Mouse (Mus musculus): ENCODE results near the gene Arid1b. TPM values are rescaled to one million over a fixed set of nuclear protein-coding genes. Genes with fewer than 3 reads are reported as not detected.

Gene Arid1b
- total RNA-seq, 2 experiments from 2014 or later = 100 to 110 TPM

DNA sequence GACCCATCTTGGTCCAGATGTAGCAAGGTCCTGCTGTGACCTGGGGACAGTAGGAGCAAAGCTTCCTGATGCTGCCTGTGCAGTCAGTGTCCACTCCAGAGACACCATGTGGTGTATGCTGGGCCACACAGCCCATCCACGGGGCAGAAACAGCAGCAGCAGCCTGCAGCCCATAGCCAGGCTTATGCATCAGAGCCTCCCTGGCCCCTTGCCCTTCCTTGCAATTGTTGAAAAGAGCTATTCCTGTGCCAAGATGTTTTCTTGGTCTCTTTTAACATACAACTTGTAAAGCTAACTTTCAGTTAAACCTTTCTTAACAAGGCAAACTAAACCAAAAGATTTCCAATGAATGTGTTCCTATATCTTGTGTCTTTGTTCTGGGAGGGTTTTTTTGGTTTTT, 329.6 kb downstream of the Arid1b start:
- no peak for DNase-seq

DNA sequence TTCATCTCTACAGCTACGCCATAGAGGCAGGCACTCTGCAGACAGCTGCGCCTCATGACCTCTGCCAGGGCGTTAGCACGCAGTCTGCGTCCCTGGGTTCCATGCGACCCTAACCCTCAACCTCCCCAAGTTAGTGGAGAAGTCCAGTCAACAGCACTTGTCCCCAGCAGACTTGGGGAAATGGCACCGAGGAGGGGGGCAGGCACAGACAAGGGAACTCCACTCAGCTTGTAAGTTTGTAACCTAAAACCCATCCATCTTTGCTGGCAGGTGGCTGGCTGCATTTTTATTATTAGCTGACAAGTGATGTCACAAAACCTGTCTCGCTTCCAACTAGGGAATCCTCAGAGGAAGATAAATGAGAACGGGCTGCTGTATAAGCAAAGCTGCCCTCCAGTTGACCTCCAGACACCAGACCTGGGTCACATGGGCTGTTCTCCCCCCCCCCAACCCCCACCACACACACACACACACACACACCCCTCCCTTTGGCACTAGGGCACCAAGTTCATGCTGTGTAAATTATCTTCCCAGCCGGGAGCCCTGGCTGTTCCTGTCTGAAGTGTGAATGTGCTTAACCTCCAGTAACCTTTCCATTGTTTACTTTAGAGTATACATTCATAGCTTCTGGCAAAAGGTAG, 330.2 kb downstream of the Arid1b start:
- DNase-seq = no peak

DNA sequence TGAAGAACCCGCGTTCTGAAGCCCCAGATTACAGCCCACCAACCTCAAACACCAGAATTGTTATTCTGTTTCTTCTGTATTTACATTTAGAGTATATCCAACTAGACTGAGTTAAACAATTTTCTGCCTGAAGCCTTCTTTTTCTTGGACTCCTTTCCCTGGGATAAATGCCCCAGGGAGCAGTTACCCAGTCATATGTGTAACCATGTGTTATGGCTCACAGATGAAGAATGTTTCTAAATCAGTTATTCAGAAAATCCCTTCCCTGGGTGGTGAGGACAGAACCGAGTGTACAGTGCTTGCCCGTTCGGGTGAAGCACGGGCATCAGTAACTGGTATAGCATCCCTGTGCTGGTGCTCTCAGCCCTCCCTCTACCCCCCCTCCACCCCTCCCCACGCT, 332.6 kb downstream of the Arid1b start:
- no peak for DNase-seq

DNA sequence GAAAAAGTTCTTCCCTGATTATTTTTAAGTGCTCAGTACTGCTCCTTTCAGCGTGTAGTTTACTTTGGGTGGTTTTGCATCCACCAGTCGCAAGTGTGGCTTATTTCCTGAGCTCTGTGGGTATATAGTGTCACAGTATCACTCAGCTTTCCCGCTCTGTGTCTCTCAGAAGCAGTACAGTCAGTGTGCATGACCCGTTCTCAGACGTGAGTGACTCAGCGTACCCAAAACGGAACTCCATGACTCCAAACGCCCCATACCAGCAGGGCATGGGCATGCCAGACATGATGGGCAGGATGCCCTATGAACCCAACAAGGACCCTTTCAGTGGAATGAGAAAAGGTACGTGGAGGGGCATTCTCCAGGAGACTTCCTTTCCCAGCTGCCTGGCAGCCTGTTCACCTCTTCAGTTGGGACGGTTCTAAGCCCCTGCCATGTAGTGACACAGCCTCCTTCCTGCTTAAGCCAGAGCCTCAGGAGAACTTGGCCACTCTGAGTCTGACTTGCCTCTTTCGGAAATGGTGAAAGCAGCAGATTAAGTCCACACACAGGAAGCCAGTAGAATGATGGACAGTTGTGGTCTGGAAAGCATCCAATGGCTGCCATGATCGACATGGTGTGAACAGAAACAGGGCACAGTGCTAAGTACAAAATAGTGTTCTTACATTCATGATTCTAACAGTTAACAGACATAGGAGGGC, 333.5 kb downstream of the Arid1b start:
- DNase-seq = no peak

DNA sequence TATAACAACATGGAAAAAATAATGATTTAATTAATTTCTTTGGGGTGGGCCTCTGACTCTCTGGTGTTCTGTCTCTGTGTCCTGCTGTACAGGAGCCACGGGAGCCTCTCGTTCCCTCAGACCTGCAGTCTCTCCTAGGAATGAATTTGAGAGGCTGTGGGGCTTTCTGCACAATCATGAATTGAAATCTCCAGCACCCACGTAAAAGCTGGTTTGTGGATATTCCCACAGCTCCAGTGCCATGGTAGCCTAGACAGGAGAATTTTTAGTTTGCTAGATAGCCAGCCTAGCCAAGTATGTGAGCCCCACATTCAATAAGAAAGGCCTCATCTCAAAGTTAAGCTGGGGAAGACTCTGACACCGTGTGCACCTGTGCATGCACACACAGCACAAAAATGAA, 335.3 kb downstream of the Arid1b start:
- DNase-seq = no peak

DNA sequence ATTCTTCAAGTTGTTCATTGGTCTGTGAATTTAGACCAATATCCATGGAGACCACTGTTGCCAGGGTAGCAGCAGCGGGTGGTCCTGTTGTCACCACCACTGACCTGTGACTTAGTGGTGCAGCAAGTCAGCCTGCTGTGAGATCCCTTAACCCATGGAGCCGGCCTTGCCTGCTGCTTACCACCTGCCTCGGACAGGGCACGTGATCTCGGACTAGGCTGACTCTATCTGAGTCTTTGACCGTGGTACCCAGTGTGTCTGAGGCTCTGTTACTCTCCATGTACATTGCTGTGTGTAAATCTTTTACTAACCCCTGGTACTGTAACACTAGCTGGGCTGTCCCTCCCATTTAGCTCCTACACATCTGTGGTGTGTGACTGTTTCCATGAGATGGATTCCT, 335.9 kb downstream of the Arid1b start:
- no peak for DNase-seq

DNA sequence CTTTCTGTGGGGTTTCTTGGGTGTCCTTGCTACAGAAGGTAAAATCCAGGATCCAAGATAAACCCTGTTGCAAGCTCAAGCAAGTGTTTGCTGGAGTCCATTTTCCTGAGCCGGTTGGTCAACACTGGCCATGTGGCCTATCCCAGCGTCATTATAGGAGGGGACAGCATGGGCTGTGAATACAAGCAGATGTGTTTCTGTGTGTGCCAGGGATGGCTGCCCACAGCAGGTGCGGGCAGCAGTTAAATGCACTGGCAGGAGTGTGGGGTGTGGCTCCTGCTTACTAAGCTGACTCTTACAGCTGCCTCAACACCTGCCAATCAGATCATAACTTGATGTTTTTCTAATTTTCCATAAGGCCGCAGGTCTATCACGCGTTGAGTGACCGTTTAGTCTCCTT, 336.5 kb downstream of the Arid1b start:
- DNase-seq = no peak

DNA sequence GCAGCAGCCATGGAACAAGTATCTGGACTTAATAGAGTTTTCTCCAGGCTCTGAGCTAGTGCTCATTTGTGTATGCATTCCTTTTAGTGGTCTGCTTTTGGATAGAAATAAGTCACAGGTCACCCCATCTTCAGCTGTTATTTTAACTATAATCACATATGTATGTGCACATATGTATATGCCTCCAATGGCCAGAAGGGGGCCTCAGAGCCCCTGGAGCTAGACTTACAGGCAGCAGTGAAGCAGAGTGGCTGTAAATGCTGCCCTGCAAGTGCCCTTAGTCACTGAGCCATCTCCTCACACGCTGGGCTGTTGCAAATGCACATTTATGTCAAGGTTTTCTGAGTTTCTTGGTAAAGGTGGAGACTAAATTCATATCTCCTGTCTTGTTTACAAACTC, 337.3 kb downstream of the Arid1b start:
- no peak for DNase-seq

DNA sequence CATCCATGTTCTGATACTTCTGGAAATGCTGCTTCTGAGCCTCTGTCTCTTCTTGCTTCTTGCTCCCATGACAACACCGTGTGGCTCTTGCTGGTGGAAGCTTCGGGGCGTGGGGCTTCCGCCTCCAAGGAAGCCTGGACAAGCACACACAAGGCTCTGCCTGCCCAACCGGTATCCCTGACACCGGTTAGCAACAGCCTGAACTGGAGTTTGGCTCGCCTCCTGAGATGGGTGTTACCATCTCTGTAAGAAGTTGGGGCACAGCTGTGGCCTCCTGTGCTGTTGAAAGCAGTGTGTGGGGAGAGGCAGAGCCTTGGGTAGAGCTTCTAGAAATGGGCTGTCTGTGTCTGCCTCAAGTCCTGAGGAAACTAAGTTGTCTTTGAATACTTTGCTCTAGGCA, 340.4 kb downstream of the Arid1b start:
- DNase-seq = no peak

DNA sequence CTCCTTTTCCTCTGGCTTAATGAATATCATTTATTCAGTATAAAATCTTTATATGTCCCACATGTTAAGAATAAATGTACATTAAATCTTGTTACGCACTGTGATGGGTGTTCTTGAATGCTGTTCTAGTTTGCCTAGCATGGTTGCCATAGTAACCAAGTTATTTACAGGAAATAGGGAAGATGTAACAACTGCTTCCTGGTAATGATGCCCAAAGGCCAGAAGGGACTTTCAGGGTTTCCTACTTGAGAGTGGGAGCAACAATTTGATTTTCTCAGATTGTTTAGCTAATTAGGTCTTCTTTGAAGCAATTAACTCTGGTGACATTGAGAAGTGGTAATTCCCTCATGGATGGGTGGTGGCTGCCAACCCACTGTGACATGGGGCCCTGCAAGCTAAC, 350.3 kb downstream of the Arid1b start:
- no peak for DNase-seq

DNA sequence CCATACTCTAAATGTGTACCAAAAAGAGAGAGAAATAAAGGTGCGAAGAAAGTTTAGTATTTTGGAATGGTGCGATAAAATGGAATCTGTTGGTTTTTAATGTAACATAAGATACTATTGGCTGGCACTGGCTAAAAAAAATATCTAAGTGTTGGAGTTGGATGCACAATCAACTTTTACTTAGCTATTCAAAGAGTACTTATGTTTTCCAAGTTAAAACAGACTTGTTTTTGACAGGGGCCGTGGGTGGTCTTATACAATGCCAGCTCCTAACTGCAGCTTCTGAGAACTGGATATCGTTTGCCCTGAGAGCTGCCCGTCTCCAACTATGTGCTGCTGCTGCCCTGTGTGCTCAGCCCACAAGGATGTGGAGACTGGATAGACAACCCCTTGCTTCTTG, 351.7 kb downstream of the Arid1b start:
- DNase-seq = no peak

DNA sequence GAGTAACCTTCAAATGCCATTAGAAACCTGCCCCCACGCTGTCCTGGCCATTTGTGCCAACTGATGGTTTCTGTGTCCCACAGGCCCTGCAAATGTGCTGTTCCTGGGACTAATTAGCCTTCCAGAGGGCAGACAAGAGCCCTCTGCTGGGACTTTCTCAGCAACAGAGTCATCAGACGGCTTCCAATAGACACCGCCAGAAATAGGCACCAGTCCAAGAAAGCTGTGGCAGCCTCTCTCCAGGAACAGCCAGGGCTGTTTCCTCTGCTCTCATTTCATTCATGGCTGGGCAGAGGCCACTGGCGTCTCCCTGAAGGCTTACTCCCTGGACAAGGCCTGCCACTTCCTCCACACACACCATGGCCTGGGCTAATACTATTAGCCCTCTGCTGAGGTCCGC, 358.8 kb downstream of the Arid1b start:
- DNase-seq = peak; percentile 47 to 51

DNA sequence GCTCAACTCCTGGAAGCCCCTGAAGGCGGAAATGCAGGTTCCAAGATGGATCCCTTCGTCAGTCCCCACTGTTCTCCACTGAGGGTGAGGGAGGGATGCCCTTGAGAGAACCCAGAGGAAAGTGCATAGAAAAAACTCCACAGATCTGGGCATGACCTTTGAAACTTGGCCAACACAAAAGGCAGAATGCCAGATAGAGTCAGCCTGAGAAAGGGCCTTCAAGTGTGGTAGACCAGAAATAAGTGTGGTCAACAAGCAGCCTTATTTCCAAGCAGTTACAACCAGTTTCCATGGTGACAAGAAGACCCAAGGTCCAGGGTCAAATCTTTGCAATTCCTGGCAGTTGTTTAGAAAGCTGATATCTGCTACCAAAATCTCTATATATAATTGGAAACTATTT, 366.6 kb downstream of the Arid1b start:
- no peak for DNase-seq

DNA sequence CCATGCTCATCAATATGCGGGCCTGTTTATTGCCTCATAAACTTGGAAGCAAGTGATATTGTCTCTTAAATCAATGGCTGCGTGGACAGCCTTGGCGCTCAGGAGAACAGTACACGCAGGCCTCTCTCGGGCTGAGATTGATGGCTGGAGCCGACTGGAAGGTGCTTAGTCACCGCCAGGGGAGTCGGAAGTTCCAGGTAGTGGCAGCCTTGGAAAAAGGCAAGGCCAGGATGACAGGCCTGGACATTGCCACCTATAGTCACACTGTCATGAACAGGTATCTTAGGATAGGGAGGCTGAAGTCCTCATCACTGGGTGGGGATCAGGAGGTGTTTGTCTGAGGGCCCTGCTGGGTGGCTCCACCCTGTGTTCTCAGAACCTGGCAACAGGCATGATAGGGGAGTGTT, 371.9 kb downstream of the Arid1b start:
- no peak for DNase-seq

DNA sequence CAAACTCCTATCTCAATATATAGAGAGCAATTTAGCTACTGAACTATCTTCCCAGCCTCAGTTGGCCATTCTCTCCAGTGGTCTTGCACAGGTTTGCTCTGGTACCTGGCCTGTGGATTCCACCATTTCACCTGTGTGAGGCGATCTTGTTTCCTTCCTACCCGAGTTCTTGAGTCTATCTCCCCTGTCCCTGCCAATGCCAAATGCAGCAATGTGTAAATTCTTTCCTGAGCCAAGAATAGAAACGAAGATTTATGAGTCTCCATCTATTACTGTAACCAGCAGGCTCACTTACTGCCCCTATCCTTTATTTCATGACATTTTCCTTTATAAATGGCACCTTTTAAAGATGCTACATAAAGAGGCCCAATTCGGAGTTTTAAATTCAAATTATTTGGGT, 376.9 kb downstream of the Arid1b start:
- no peak for DNase-seq

DNA sequence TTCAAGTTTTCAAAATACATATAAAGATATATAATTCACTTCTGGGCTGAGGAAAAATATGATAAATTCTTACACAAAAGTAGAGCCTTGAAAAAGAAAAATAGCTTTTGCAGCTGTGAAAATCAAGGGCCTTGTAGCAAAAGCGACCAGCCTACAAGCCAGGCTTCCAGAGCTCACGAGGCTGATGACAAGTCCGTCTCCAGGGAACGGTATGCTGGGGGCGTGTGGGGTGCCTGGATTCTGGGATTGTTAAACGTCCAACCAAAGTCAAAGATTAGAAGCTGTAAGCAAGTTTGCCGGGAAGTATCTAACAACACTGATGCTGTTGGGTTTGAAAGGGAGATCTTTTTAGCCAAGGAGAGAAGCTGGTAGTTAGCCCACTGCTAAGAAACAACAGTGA, 377.4 kb downstream of the Arid1b start:
- DNase-seq = no peak

DNA sequence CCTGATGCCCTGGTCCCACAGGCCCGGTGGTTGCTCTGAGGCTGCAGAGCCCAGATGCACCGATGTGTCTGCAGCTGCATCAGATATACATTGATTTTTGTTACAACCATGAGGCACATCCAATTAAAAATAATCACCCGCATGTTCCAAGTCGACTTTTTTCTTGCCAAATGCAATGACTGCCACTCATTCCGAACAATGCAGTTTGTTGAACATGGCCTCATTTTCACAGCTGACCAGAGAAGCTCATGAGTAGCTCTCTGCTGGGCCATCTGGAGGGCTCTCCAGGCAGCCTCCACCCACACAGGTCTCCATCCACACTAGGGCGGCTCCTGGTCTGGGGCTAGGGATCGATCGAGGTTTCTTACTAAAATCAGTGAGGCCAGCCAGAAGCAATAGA, 378.8 kb downstream of the Arid1b start:
- no peak for DNase-seq

DNA sequence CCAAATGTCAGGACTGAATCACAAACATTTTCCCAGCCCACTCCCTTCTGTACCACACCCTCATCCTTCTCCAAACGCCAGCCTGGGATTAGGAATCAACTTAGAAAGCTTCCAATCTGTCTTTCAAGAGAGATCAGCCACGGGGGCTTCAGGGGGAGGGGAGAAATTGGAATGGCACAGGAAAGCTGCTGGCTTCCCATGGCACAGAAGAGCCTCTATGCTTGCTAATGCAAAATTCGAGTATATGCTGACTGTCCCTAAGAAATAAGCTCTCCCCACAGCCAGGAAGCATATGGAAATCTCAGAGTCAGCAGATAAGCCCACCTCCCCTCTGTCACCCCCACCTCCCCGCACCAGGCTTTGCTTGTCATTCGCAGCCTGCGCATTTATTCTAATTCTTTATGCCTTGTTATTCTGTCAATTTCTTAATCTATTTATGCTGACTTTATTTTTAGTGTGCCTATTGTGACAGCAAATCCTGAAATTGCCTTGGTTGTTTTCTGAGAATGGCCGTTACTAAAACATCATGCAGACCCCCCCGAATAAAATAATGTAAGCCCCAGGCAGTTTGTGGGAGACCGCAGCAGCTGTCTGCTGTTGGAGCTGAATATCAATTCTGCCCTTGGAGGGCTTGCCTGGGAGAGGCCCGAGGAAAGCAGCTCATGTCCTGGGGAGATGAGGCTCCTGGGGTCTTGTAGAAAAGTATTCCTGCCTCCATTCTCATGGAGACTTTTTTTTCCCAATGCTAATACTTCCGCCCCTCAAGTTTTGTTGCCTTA, 383.2 kb downstream of the Arid1b start:
- peak; percentile 40 to 41 for DNase-seq

DNA sequence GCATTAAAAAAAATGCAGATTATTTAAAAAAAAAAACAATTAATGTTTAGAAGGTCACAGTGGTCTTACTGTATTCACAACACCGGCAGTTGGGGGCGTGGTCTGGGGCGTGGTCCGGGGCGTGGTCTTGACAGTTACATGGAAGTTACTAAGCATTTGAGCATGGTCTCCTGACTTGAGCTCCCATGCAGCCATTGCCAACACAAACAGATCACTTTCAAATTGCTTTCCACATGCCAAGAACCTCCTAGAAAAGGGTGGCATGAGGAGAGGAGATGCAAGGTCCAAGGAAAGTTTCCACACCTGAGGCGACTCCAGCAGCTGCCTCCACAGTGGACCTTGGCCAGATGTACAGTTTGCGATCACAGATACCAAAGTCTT, 383.8 kb downstream of the Arid1b start:
- DNase-seq = no peak

DNA sequence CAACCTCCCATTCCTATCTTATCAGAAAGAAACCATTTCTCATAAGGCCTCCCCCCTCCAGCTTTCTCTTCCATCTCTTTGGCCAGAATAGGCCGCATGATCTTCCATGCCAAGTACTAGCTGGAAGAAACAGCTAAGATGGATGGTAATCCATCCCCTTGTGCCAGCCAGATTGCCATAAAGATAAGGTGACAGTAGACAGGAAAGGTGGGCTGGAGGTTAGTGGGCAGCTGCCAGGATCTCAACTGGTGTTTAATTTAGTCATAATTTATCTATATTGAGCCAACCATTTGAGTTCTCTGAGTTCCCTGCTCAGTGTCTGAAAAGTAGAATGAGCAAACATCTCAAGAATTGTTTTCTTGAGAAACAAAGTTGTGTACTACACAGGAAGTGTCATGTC, 391.6 kb downstream of the Arid1b start:
- no peak for DNase-seq

DNA sequence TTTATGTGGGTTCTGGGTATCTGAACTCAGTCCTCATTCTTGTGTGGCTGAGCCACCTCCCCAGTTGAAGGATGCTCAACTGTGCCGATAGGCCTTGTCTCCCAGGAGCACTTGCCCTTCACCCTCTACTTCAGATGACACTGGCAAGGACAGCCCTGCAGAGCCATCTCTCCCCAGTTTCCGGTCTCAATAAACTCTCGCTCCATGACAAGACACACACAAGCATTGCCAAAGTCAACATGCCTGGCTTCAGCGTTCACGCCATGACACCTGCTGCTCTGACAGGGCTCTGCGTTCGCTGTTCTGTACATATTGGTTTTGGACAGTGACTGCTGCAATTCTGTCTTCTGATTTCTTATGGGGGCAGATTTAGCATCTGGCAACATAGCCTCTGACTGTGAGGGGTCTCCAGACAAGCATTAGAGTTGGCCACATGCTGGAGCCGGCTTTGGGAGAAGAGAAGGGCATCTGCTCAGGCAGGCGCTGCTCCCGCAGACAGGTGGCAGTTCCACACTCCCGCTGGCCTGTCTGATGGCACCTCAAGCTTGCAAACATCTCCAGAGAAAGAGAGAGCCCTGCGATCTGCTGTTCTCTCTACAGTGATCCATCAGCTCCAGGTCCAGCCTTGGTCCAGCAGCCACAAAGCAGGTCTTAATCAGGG, 392.9 kb downstream of the Arid1b start:
- no peak for DNase-seq

DNA sequence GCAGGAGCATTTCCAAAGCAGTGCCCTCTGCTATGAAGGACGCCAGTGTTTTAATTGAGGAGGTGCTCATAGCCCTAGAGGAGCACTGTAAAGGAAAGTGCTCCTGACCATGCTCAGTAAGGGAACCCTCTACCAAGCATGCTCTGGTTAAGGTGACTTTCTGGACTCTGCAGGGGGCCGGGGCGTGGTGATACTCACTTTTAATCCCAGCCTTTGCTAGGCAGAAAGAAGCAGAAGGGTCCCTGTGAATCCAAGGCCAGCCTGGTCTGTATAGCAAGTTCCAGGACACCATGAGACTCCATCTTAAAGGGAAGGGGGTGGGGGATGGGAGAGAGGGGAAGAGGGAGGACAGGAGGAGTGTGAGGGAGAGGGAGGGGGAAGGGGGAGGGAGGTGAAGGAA, 394.2 kb downstream of the Arid1b start:
- no peak for DNase-seq

DNA sequence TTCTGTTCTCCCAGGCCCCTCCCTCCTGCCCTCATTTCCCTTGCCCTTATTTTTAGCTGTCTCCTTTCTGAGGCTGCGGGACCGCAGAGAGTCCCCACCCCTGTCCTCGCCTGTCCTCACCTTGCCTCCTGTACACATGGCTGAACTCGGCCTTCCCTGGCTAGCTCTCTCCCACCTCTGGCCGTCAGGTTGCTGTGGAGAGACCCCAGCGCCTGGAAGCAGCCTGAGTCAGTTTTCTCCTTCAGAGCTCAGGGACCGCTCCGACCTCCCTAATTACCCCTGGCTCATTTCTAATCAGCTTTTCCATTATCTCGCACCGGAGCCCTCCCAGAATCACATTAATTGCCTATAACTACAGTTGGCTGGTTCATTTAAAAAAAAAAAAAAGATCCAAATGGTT, 396.6 kb downstream of the Arid1b start:
- no peak for DNase-seq
